Mouse (Mus musculus): ENCODE measurements at regions not wholly inside any gene's neighbourhood (a gene's known extent, or its start where the extent isn't known, plus 50 kb on each side); places are given as distances from the start of the nearest gene placed in this dataset.

DNA sequence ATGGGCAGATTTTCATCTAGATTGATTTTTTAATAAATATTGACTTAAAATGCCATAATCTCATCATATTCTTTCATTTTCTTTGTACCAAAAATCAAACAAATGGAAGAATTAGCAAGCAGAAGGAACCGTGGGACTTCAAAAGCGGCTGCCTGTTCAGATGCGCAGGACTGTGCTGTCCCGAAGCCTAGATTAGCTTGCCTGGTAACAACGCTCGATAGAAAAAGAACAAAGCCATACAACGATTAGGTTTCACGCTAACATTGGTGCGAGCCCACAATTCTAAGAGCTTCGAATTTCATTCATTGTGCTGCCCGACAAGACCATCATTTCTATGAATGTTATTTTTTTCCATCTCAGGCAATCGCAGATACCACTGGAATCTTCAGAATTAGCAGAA, 262.1 kb upstream of the Irx5 start:
- TF ChIP-seq CTCF (IDR thresholded peaks at IDR 0.05) (no peak), POLR2A (IDR thresholded peaks at IDR 0.05; ENCODE audit: insufficient read depth, low read depth, low read length) (no peak)
